Mouse (Mus musculus) stomach, postnatal 0 days (tissue): ENCODE measurements around the gene 2810006K23Rik.

ENCODE experiments used
- CTCF ChIP-seq: IDR thresholded peaks from 2 replicates; pipeline ENCODE4 v1.5.1; 2016; ENCODE audit warnings: antibody characterized with exemption, low read depth, mild to moderate bottlenecking, moderate library complexity
- EP300 ChIP-seq: optimal IDR thresholded peaks from 2 replicates; pipeline ENCODE3; 2016; ENCODE audit warnings: antibody characterized with exemption

GRCm38 (mm10) chr5:124359641-124360040 lies 31.8 kb downstream of the 2810006K23Rik start:
- TF ChIP-seq CTCF: peak; percentile 65
- TF ChIP-seq EP300: no peak
